Mouse (Mus musculus) T-helper 2 cell (primary cell): ENCODE data around the gene Gpr152.
"Not testable (repeated sequence)": the region's sequence is repeated elsewhere in the genome, so short reads cannot be mapped to it uniquely, and the experiment has no call there.

Source experiments
- in situ Hi-C: fragments of 300-600 bp; cut with MboI, MseI; formaldehyde crosslinking; loops from one replicate; pipeline ENCODE4 v1.15.1; 2025; ENCODE audit warnings: high pct_unique_total_duplicates

Gene Gpr152

DNA sequence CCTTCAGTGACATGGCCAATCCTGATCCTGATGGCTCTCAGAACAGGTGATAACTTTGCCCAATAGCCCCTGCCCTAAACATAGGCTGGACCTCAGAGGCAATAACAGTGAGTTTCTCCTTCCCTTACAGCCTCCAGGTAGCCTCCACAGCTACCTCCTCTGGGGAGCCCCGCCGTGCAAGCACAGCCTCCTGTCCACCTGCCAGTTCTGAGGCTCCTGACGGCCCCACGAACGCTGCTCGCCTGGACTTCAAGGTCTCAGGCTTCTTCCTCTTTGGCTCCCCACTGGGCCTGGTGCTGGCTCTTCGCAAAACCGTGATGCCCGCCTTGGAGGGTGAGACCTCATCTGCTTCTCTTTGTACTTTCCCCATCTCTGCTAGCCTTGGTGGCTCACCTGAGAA is 31.1 kb upstream of the Gpr152 start:
- in situ Hi-C loops = no loop called here

DNA sequence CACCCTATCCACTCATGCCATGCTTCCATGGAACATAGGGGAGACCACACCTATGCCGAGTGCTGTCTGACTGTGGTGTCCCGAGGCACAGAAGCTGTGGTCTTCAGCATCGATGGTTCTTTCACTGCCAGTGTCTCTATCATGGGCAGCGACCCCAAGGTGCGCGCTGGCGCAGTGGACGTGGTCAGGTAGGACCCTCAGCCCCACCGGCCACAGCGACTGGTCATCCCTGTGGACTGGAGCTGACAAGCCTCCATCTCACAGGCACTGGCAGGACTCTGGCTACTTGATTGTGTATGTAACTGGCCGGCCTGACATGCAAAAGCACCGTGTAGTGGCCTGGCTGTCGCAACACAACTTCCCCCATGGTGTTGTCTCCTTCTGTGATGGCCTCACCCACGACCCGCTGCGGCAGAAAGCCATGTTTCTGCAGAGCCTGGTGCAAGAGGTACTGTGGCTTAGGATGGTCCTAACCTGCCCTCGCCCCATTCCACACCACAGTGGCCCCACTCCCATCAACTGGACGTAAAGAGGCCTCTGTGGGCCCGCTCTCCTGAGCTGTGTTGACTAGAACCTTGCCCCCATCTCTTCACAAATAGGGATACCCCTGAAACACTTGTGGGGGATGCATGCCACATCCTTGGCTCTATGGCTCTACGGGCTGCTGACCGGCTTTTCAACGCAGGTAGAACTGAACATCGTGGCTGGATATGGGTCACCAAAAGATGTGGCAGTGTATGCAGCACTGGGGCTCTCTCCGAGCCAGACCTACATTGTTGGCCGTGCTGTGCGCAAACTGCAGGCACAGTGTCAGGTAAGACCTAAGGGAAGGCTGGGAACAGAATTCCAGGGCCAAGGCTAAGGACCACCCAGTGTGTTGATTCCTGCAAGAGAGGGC is 27.3 kb upstream of the Gpr152 start:
- in situ Hi-C loops = loop anchor here (5.0 kb wide), 1 partner anchor 50 kb away; the partner anchor contains the start of gene Rps6kb2

- in situ Hi-C loops = loop anchor here (5.0 kb wide), 1 partner anchor 49 kb away; the partner anchor contains the start of gene Rps6kb2
These were observed 26.3 kb upstream of the Gpr152 start for GRCm38 (mm10) chr19:4113186-4113805.

DNA sequence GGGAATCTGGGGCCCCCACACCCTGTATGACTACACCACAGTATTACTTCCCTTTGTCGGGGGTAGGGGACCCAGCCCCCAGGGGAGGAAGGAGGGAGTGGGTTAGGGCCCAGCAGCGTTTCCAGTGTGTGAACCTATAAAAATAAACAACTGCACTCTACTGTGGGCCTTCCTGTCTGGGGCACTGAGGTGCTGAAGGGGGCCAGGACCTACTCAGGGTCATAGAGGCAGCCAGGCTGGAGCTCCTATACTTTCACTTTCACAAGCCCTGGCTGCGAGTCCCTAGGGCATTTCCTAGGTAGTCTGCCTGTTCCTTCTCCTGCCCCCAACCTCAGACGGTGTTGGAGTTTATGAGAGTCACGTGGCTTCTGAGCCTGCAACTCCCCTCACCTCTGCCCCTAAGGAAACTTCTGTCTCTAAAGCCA is 25.8 kb upstream of the Gpr152 start:
- in situ Hi-C loops = loop anchor here (5.0 kb wide), 1 partner anchor 48 kb away; the partner anchor contains the start of gene Rps6kb2

DNA sequence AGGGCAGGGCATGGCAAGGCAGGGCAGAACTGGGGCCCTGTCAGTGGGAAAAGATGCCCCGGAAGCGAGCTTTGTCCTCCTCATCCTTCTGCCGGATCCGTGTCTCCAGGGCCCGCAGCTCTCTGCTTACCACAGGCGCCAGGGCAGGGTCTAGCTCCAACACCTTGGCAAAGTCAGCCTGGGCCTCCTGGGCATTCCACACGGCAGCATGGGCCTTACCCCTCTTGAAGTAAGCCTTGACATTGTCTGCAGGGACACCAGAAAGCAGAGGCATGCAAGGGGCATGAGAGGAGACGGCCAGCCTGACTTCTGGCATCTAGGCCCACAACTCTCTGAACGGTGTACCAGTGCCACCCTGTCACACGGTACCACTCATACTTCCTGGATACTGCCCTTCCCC is 25.0 kb upstream of the Gpr152 start:
- in situ Hi-C loops = loop anchor here (5.0 kb wide), 1 partner anchor 48 kb away; the partner anchor contains the start of gene Rps6kb2

- in situ Hi-C loops = no loop called here
These were observed 24.4 kb upstream of the Gpr152 start for GRCm38 (mm10) chr19:4115144-4115543.

DNA sequence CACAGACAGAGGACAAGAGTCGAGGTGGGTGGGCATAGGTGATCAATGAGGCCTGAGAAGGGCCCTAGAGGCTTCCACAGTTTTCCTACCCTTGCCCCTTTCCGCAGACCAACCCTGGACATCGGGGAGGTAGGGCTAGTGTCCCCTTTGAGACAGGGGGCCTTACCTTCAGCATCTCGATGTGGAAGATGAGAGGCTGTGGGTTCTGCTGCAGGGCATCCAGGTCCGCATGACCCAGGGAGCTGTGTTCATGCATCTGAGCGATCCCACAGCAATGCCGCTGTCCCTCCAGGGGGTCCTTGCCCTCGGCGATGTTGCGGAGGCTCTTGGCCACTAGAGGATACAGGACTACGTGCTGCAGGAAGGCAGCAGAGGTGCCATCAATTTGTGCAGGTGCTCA is 23.8 kb upstream of the Gpr152 start:
- in situ Hi-C loops = no loop called here

GRCm38 (mm10) chr19:4117006-4117405 is 22.6 kb upstream of the Gpr152 start:
- in situ Hi-C loops = no loop called here

DNA sequence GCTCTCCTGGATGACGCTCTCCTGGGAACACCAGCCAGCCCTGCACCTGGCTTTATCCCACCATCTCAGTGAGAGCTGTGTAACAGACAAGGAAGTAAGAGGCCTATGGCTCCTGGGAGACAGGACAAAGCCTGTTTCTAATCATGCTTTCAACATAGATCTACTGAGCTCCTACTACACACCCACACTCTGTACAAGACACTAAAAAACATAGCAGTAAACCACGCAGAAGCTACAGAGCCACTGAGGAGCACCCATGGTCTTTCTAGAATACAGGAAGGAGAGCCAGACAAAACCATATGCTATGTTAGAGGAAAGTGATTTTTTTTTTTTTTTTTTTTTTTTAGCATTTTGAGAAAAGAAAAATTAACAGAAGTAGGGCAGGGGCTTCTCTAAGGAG is 21.2 kb upstream of the Gpr152 start:
- in situ Hi-C loops = no loop called here

- in situ Hi-C loops = no loop called here
These were observed 19.7 kb upstream of the Gpr152 start for GRCm38 (mm10) chr19:4119716-4120487.

DNA sequence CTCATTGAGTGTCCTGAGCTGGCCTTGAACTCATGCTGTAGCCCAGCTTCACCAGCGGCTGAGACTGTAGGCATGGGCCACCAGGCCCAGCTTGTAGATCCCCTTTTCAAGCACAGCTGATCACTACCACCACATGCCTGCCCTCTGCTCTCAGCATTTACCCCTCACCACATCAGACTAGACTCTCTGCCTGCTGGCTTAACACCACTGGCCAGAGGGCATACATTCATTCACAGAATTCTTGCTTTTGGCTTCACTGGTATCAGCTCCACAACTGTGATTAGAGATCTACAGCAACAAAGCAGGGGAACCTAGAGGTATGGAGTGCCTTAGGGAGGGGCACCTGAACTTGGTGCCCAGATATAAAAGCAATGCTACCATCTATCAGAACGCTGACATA is 19.1 kb upstream of the Gpr152 start:
- in situ Hi-C loops = no loop called here

DNA sequence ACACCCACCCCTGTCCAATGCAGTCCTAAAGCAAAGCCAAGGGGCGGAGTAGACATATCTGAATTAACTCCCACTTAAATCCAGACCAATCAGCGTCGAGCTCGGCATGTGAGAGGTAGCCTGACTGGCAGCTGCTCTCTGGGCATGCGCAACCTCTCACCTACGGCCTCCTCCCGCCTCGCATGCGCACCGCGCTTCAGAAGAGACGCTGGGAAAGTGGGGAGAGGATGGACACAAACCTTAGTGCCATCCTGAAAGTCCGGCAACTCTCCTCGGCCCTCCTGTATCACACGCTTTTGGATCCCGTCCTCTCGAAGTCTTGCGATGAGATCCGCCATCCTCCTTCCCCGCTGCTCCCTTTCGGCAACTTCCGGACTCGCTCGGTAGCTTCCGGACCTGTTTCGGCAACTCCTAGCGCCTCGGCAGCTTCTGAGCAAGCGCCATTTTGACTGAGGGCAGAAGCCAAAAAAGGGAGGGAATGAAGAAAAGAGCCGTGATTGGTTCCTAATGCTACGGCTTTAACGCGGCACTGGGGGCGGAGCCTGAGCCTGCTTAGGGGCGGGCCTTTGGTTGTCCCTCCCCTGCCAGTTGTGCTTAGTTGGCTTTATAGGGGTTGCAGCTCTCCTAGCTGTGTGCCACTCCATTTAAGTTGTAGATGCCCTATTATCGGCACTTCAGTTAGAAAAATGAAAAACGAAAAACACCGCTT is 18.3 kb upstream of the Gpr152 start:
- in situ Hi-C loops = no loop called here

DNA sequence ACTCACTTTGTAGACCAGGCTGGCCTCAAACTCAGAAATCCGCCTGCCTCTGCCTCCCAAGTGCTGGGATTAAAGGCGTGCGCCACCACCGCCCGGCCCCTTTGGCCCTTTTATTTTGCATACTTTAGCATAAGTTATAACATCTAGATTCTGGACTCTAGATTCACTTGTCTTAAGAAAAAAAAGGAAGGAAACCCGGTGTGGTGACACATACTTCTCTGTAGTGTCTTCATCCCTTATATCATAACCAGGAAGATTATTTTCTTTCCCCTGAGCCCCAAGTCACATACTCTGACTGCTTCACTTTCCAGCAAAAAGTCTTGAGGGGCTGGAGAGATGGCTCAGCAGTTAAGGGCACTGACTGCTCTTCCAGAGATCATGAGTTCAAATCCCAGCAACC is 17.7 kb upstream of the Gpr152 start:
- in situ Hi-C loops = not testable (repeated sequence)

- in situ Hi-C loops = no loop called here
These were observed 16.9 kb upstream of the Gpr152 start for GRCm38 (mm10) chr19:4122411-4123370.

GRCm38 (mm10) chr19:4124432-4124831 is 15.2 kb upstream of the Gpr152 start:
- in situ Hi-C loops = no loop called here

GRCm38 (mm10) chr19:4125268-4125667 is 14.3 kb upstream of the Gpr152 start:
- in situ Hi-C loops = not testable (repeated sequence)

DNA sequence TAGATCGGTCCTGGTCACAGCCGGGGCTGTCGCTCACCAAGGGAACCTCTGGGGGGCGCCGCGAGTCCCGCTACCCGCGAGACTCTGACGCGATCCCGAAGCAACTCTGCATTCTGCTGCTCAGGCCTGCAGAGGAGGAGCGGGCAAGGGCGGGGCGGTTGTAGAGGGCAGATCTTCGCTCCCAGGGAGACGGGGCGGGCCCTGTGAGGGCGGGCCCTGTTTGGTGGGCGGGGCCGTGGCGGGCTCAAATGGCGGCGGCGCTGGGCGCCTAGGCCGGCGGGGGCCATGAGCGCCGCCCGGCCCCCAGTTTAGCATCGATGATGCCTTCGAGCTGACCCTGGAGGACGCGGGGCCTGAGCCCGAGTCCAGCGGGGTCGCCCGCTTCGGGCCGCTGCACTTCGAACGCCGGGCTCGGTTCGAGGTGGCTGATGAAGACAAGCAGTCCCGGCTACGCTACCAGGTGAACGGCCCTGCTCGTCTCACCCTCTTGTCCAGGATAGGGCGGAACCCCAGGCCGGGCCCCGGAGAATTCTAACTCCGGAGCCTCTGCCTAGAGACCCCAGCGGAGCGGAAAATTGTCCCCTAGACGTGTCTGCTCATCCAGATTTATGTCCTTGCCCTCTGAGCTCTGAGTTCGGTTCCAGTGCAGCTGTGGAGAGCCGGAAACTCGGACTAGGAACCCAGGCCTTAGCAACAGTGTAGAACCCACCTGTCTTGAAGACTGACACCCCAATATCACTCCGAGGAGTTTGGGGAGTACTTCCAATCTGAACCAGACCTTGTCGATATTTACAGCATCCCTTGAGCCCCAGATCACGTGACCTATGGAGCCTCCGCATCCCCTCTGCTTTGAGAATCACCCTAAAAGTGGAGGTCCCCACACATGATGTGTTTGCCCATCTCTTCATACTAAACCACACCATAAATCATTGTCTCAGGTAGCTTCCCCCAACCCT is 13.6 kb upstream of the Gpr152 start, which contains the start of gene Aip:
TSS of gene Aip (minus strand) at position 118 of the 956 bp plus-strand sequence.
- in situ Hi-C loops = no loop called here

GRCm38 (mm10) chr19:4126759-4127495 is 12.7 kb upstream of the Gpr152 start:
- in situ Hi-C loops = no loop called here
